Mouse (Mus musculus): Measurements from ENCODE around the gene Sqstm1.

DNA sequence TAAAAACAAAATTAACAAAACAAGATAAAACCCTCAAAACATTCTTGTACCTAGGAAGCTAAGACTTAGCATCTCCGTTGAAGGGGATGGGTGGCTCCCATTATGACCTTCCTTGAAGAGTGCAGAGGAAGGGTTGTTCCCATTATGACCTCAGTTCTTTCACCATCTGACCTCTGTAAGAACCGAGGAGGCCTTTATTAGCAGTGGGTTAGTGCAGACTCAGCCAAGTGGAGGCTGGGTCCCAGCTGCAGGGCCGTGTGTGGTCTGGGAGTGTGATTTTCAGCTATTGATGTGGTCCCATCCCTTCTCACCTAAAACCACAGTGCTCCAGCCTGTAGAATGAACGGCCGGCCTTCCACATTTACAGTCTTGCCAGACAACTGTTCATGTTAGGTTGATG lies 34.6 kb upstream of the Sqstm1 start:
- no peak for TF ChIP-seq CTCF (IDR thresholded peaks at IDR 0.05; ENCODE audit: extremely low read depth, insufficient read depth, insufficient read length, insufficient replicate concordance)
- no peak for TF ChIP-seq POLR2A (IDR thresholded peaks at IDR 0.05; ENCODE audit: low read depth, low read length)

Measured in spleen, adult 2 months (tissue).